Mouse (Mus musculus) kidney, adult 8-10 months (tissue): Measurements from ENCODE around the gene Calhm1.
A peak's percentile ranks its signal among the peaks of the same experiment; 100 is the strongest.
"Not testable (repeated sequence)": the region's sequence is repeated elsewhere in the genome, so short reads cannot be mapped to it uniquely, and the experiment has no call there.

Experiments used
- DNase-seq, 2 experiments: peaks; one replicate each; pipeline ENCODE4 v3.0.0; 2022

The Calhm1 gene

DNA sequence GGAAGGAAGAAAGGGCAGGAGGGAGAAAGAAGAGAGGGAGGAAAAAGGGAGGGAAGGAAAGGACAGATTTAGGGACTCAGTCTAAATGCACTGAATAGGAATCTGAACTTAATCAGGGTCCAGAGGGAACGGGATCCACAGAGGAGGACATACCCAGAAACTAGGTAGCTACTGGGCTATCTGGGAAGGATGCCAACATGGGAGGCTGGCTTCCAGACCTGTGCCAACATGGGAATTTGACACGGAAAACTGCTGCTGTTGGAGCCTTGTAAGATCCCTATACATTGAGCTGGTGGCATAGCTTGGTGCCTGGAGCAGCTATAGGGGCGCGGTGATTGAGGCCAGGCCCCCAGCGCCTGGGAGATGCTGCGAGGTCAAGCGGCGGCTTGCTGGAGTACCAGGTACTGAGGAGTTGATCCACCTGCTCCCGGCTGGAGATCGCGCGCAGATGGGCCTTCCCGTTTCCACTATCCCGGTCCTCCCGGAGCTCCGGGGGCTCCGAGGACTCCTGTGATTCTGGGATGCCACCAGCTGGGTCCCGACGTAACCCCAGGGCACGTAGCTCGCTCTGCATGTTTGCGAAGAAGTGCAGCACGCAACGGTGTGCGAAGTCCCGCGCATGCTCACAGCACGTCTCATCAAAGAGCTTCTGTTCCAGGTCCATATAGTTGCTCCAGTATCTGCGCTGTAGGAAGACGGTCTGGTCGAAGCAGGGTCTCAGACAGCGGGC is 7.4 kb upstream of the Calhm1 start:
- no peak for DNase-seq

DNA sequence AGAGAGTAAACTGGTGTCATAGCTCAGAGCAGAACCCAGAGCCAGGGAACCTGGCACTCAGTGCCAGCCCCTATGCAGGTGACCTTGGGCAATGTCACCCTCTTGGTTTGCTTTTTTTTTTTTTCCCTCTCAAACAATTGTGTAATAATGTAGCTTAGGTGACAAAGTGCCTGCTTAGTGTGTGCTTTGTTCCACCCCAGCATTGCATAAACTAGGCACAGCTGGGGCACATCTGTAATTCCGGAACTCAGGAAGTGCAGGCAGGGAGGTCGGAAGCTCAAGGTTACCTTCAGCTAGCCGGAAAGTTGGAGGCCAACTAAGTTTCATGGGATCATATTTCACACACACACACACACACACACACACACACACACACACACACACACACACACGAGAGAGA is 5.8 kb upstream of the Calhm1 start:
- no peak for DNase-seq

GRCm38 (mm10) chr19:47148267-47148847 is 4.3 kb upstream of the Calhm1 start:
- DNase-seq = no peak

GRCm38 (mm10) chr19:47142438-47142837 is 1.6 kb downstream of the Calhm1 start:
- no peak for DNase-seq

- not testable (repeated sequence) for DNase-seq
Measured at GRCm38 (mm10) chr19:47139611-47140010, 4.4 kb downstream of the Calhm1 start.

- peak in 1 of 2 experiments; percentile 29 for DNase-seq
Measured at GRCm38 (mm10) chr19:47137771-47138421, 6.2 kb downstream of the Calhm1 start, which contains the start of gene Calhm2. TSS of gene Calhm2 (minus strand) at chr19:47138294.

GRCm38 (mm10) chr19:47137051-47137581 is 6.9 kb downstream of the Calhm1 start:
- peak; percentile 33 to 42 for DNase-seq

- no peak for DNase-seq
Measured at GRCm38 (mm10) chr19:47136170-47136569, 7.9 kb downstream of the Calhm1 start.

DNA sequence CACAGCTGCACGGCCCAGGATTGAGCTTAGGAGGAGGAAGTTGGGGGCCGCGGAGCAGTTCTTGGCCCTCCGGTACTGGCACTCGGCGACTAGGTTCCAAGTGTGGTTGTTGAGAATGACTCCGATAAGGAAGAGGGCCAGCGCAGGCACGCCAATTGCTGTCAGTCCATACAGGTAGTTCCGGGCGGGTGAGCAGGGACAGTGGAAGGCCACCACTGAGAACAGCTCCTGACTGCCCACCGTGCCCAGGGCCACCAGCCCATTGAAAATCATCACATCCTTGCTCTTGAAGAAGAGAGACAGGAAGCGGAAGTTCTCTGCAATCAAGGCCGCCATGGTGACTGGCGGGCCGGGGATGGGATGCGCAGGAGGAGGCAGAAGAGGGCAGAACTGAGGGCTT is 8.5 kb downstream of the Calhm1 start:
- no peak for DNase-seq

GRCm38 (mm10) chr19:47133161-47133560 is 10.9 kb downstream of the Calhm1 start:
- DNase-seq = no peak

DNA sequence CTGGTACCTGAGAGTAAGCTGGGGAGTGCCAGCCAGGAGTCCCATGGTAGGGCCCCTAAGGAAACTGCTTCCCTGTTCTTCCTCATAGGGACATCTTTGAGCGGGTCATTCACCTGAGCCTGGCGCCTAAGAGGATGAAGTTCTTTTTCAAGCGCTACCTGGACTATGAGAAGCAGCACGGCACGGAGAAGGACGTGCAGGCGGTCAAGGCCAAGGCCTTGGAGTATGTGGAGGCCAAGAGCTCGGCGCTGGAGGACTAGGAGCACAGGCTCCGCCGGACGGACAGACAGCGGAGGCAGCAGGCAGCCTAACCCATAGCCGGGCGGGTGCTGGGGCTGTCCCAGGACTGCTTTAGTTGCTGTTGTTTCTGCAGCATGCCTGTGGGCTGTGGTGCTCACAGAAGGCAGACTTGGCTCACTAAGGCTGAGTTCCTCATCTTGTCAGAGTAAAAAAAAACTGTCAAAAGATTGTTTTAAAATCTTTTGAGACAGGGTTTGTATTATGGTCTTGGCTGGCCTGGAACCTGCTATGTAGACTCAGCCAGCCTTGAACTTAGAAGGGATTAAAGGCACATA is 13.4 kb downstream of the Calhm1 start:
- DNase-seq = no peak

DNA sequence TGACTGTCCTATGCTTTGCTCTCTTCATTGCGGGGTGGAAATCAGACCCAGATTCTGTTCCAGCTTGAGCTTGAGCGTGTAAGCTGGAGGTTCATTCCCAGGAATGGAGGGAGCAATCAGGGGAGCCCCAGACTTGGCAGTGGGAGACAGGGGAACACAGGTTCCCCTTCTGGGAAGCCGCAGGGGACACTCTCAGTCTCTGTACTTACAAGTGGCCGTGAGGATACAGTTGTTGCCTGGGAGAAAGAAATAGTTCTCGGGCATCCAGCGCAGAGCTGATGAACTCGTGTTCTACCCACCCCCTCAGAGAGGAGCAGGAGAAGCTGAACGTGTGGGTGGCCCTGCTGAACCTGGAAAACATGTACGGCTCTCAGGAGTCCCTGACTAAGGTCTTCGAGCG is 15.2 kb downstream of the Calhm1 start:
- DNase-seq = no peak

DNA sequence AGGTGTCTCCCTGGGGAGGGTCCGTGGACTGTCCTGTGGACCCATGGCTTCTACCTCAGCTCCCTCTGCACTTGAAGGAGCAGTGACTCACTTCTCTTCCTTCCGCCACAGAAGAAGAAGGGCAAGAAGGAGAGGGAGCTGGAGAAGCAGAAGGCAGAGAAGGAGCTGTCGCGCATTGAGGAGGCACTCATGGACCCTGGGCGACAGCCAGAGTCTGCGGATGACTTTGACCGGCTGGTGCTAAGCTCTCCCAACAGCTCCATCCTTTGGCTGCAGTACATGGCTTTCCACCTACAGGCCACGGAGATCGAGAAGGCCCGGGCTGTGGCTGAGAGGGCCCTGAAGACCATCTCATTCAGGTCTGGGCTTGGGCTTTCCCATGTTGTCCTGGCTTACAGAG is 15.9 kb downstream of the Calhm1 start:
- DNase-seq = no peak

DNA sequence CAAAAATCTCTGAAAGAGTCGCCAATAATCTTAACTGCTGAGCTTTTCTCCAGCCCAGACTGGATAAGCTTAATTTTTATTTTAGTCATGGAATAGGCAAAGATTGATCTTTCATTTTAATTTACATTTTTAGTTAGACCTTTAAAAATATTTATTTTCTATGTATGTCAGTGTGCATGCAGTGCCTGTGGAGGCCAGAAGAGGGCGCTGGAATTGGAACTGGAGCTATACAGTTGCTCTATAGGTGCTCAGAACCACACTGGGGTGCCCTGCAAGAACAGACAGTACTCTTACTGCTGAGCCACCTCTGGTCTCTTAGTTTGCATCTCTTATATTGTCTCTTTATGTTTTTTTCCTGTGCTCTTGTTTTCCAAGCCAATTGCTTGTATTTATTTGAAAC is 21.3 kb downstream of the Calhm1 start:
- DNase-seq = peak in 1 of 2 experiments; percentile 19

DNA sequence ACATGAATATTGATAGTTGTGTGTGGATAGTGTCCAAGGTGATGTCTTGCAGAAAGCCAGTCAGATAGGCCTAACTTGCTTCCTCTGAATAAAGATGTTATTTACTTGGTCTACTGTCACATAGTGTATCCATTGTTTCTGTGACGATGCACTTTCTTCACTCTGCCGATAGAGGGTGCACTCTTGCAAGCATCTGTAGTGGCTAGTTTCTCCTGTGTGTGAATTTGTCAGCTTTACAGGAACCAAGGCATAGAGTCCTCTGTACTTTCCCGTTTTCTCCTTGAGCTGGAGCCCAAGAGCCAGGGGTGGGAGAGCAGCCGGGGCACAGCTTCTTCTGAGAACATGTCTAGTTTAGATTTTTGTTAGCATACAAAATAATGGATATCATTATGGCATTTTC is 23.0 kb downstream of the Calhm1 start:
- DNase-seq = no peak

GRCm38 (mm10) chr19:47118634-47119033 is 25.4 kb downstream of the Calhm1 start:
- DNase-seq = no peak

GRCm38 (mm10) chr19:47104641-47105271 is 39.3 kb downstream of the Calhm1 start:
- DNase-seq = no peak

- no peak for DNase-seq
Measured at GRCm38 (mm10) chr19:47101080-47101479, 43.0 kb downstream of the Calhm1 start.
